Mouse (Mus musculus) myocyte (in vitro differentiated cells): ENCODE measurements at regions not wholly inside any gene's neighbourhood (a gene's known extent, or its start where the extent isn't known, plus 50 kb on each side); places are given as distances from the start of the nearest gene placed in this dataset.

ENCODE experiments used
- CEBPB ChIP-seq: IDR thresholded peaks from 2 replicates; pipeline ENCODE4 v1.6.1; 2011; ENCODE audit warnings: mild to moderate bottlenecking, moderate library complexity; ENCODE audit not compliant: poor library complexity, insufficient read depth, severe bottlenecking
- E2F4 ChIP-seq: IDR thresholded peaks from one replicate; pipeline ENCODE4 v1.6.1; 2011; ENCODE audit warnings: mild to moderate bottlenecking, control low read depth, moderate library complexity; ENCODE audit not compliant: insufficient read depth
- MAX ChIP-seq: IDR thresholded peaks from one replicate; pipeline ENCODE4 v1.6.1; 2011; ENCODE audit warnings: low read depth, mild to moderate bottlenecking, control low read depth
- MYOD1 ChIP-seq, 3 experiments: IDR thresholded peaks; one replicate each; pipeline ENCODE4 v1.6.1; 2011; ENCODE audit warnings: control low read depth in 2 of 3, low read depth in 2 of 3, mild to moderate bottlenecking in 2 of 3, moderate library complexity in 1 of 3; ENCODE audit not compliant: insufficient read length in 2 of 3, control insufficient read depth in 1 of 3
- MYOG ChIP-seq, 3 experiments: IDR thresholded peaks; one replicate each; pipeline ENCODE4 v1.6.1; 2011; ENCODE audit warnings: control low read depth in 2 of 3, low read depth in 2 of 3, mild to moderate bottlenecking in 2 of 3; ENCODE audit not compliant: insufficient read length in 2 of 3, control insufficient read depth in 1 of 3, insufficient read depth in 1 of 3
- POLR2A ChIP-seq: IDR thresholded peaks from one replicate; pipeline ENCODE4 v1.6.1; 2011; ENCODE audit warnings: low read depth, mild to moderate bottlenecking, control low read depth, moderate library complexity; ENCODE audit not compliant: insufficient read length
- POLR2AphosphoS2 ChIP-seq: IDR thresholded peaks from one replicate; pipeline ENCODE4 v1.6.1; 2011; ENCODE audit warnings: low read depth, control low read depth; ENCODE audit not compliant: insufficient read length
- REST ChIP-seq: IDR thresholded peaks from one replicate; pipeline ENCODE4 v1.6.1; 2011; ENCODE audit warnings: mild to moderate bottlenecking, control low read depth, moderate library complexity; ENCODE audit not compliant: insufficient read depth, insufficient read length
- SRF ChIP-seq: IDR thresholded peaks from one replicate; pipeline ENCODE4 v1.6.1; 2011; ENCODE audit warnings: low read depth; ENCODE audit not compliant: control insufficient read depth, insufficient read length
- TCF12 ChIP-seq: IDR thresholded peaks from one replicate; pipeline ENCODE4 v1.6.1; 2011; ENCODE audit warnings: mild to moderate bottlenecking, control low read depth; ENCODE audit not compliant: poor library complexity, insufficient read depth, severe bottlenecking
- TCF3 ChIP-seq: IDR thresholded peaks from one replicate; pipeline ENCODE4 v1.6.1; 2011; ENCODE audit warnings: low read depth, control low read depth; ENCODE audit not compliant: insufficient read length
- USF1 ChIP-seq: IDR thresholded peaks from one replicate; pipeline ENCODE4 v1.6.1; 2011; ENCODE audit warnings: low read depth, mild to moderate bottlenecking, control low read depth, moderate library complexity

GRCm38 (mm10) chr1:107811136-107811535, 221.3 kb downstream of the Serpinb8 start:
- TF ChIP-seq POLR2A (no peak), REST (no peak), SRF (no peak), MYOG (IDR thresholded peaks at IDR 0.05; ENCODE audit: control insufficient read depth in 1 of 3, insufficient read depth in 1 of 3, insufficient read length in 2 of 3, low read depth in 2 of 3) (peak in 1 of 3 experiments; percentile 41), MAX (no peak), MYOD1 (IDR thresholded peaks at IDR 0.05; ENCODE audit: control insufficient read depth in 1 of 3, insufficient read length in 2 of 3, low read depth in 2 of 3) (no peak), CEBPB (no peak), USF1 (no peak), E2F4 (no peak), POLR2AphosphoS2 (no peak), TCF3 (no peak), TCF12 (no peak)
